ENCODE assay signal across 9 mouse cellular contexts in the genomic region with DNA sequence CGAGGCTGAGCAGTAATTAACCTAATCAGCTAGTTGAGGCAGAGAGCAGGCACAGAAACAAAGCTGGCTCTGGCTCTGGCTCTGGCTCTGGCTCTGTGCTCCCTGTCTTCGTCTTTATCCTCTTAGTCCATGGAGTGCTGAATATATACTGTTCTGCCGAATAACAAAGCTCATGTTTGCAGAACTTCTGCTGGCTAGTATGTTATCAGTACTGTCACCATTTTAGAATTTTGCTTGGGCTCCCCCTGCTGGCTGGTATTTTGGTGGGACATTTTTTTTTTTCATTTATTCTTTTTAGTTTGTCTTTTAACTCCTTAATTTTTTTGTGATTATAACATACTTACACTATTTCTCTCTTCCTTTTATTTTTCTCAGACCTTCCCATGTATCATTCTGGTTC.
DNase-seq lines count a peak whose midpoint lies in the region; ATAC-seq and TF ChIP-seq lines count a peak whose summit lies in the region.
"Had no signal": no experiment of that assay in that cellular context is flagged by ENCODE, and none has a peak within 500 bp of the region (broad histone marks: within the 10 kb centered on the region; RNA-seq: fewer than 3 reads in every experiment).

No protein-coding gene starts in this region.

- H3K27me3 ChIP-seq in kidney, embryonic 15.5 days: no peaks in the 10 kb centered on the region
- H3K27me3 ChIP-seq in kidney, postnatal 0 days (ENCODE audit: insufficient read depth, low read length): no peaks in the 10 kb centered on the region
- no peaks in the 10 kb centered on the region for H3K27me3 ChIP-seq in neural tube, embryonic 15.5 days (replicated peaks)
- H3K27me3 ChIP-seq: limb, embryonic 15.5 days had no signal

- no peak overlapping the region for H3K27ac ChIP-seq in kidney, embryonic 15.5 days
- H3K27ac ChIP-seq in kidney, postnatal 0 days: no peak overlapping the region
- H3K27ac ChIP-seq in neural tube, embryonic 15.5 days (replicated peaks): no peak overlapping the region
- H3K27ac ChIP-seq: limb, embryonic 15.5 days had no signal

- DNase-seq in kidney, adult 18-20 months: peak; percentile 50
- DNase-seq in CD4-positive, CD25-positive, alpha-beta regulatory T cell, adult 2 months (ENCODE audit: low read depth, low spot score): peak; percentile 72
- DNase-seq in adrenal gland, adult 2 months: peak; percentile 47
- DNase-seq in forelimb bud, embryonic 11.5 days (ENCODE audit: low read depth, low spot score): peak; percentile 20
- peak; percentile 66 for DNase-seq in kidney, postnatal 0 days (ENCODE audit: low spot score)

- no peak for ATAC-seq in kidney, embryonic 15.5 days (replicated peaks; ENCODE audit: low FRiP score)
- no peak for ATAC-seq in kidney, postnatal 0 days (replicated peaks; ENCODE audit: low FRiP score, low read depth)
- ATAC-seq in monocyte, adult 5-6 weeks (replicated peaks; ENCODE audit: insufficient number of reproducible peaks, low FRiP score, low TSS enrichment, poor library complexity, severe bottlenecking): 0 out of 2 replicates have a peak, but pooled peaks have one; percentile 50
- no peak for ATAC-seq in neural tube, embryonic 15.5 days (ENCODE audit: low FRiP score)

- no peaks in the 10 kb centered on the region for H3K36me3 ChIP-seq in kidney, embryonic 15.5 days
- no peaks in the 10 kb centered on the region for H3K36me3 ChIP-seq in kidney, postnatal 0 days (ENCODE audit: insufficient read depth, low read length)
- no peaks in the 10 kb centered on the region for H3K36me3 ChIP-seq in neural tube, embryonic 15.5 days
- H3K36me3 ChIP-seq: limb, embryonic 15.5 days had no signal

- no peak overlapping the region for H3K4me2 ChIP-seq in kidney, embryonic 15.5 days
- H3K4me2 ChIP-seq in kidney, postnatal 0 days (ENCODE audit: low read length): no peak overlapping the region
- H3K4me2 ChIP-seq in neural tube, embryonic 15.5 days: no peak overlapping the region
- H3K4me2 ChIP-seq: limb, embryonic 15.5 days had no signal

- H3K4me3 ChIP-seq in kidney, embryonic 15.5 days (replicated peaks): no peak overlapping the region
- no peak overlapping the region for H3K4me3 ChIP-seq in kidney, postnatal 0 days (replicated peaks; ENCODE audit: low read depth, low read length)
- H3K4me3 ChIP-seq in neural tube, embryonic 15.5 days (replicated peaks): no peak overlapping the region
- H3K4me3 ChIP-seq: limb, embryonic 15.5 days had no signal

- H3K9me3 ChIP-seq in kidney, embryonic 15.5 days (replicated peaks): no peaks in the 10 kb centered on the region
- no peaks in the 10 kb centered on the region for H3K9me3 ChIP-seq in kidney, postnatal 0 days (replicated peaks; ENCODE audit: low read length)
- no peaks in the 10 kb centered on the region for H3K9me3 ChIP-seq in neural tube, embryonic 15.5 days (replicated peaks)
- H3K9me3 ChIP-seq: limb, embryonic 15.5 days had no signal

- no peaks in the 10 kb centered on the region for H3K4me1 ChIP-seq in kidney, embryonic 15.5 days
- H3K4me1 ChIP-seq in kidney, postnatal 0 days (replicated peaks; ENCODE audit: insufficient read depth, low read length): no peaks in the 10 kb centered on the region
- H3K4me1 ChIP-seq in neural tube, embryonic 15.5 days: no peaks in the 10 kb centered on the region
- H3K4me1 ChIP-seq: limb, embryonic 15.5 days had no signal

- 47% methylated on average over 3 of the region's 3 CpGs for WGBS in kidney, embryonic 15.5 days
- WGBS in kidney, postnatal 0 days: 45% methylated on average over 3 of the region's 3 CpGs
- 63% methylated on average over 3 of the region's 3 CpGs for WGBS in neural tube, embryonic 15.5 days

- no peak overlapping the region for H3K9ac ChIP-seq in kidney, embryonic 15.5 days
- H3K9ac ChIP-seq in kidney, postnatal 0 days (ENCODE audit: low read depth, low read length): no peak overlapping the region
- H3K9ac ChIP-seq in neural tube, embryonic 15.5 days (replicated peaks): no peak overlapping the region
- H3K9ac ChIP-seq: limb, embryonic 15.5 days had no signal

- TF ChIP-seq CTCF in kidney, postnatal 0 days (IDR thresholded peaks at IDR 0.05; ENCODE audit: low read depth): peak; percentile 75

Comparison
In these comparisons a context has a peak if more than half of its experiments do, and no peak if none do; other contexts are left out.
1. DNase-seq: peak in every context shown above with its lines; median percentile 72 in CD4-positive, CD25-positive, alpha-beta regulatory T cell, adult 2 months; 66 in kidney, postnatal 0 days; 50 in kidney, adult 18-20 months; 47 in adrenal gland, adult 2 months; 20 in forelimb bud, embryonic 11.5 days.